ENCODE assay signal across 24 mouse cellular contexts in the genomic region with DNA sequence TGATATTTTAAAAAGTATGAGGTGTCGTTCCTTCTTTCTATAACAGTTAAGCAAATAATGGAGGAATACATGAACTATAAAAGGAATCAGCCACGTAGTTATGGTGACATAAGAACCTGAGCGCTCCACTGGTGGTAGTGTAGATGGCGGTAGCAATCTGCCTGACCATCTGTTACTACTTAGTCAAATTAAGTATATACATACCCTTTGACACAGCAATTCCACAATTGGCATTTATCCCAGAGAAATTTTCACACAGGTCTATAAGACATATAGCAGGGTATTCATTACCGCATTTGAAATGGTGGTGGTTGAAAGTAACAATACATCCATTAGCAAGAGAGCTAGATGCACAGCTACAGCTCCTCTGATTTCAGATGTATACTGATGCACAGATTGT.
DNase-seq lines count a peak whose midpoint lies in the region; ATAC-seq and TF ChIP-seq lines count a peak whose summit lies in the region.
"Had no signal": no experiment of that assay in that cellular context is flagged by ENCODE, and none has a peak within 500 bp of the region (broad histone marks: within the 10 kb centered on the region; RNA-seq: fewer than 3 reads in every experiment).

No protein-coding gene starts in this region.

- no peak overlapping the region for H3K9ac ChIP-seq in hindbrain, postnatal 0 days (replicated peaks; ENCODE audit: low read length)
- H3K9ac ChIP-seq in hindbrain, embryonic 11.5 days (ENCODE audit: low read depth, low read length) = no peak overlapping the region
- H3K9ac ChIP-seq in heart, adult 2 months (ENCODE audit: low read depth, low read length) = no peak overlapping the region
- H3K9ac ChIP-seq: embryonic facial prominence, embryonic 12.5 days; forebrain, embryonic 15.5 days; liver, embryonic 13.5 days; midbrain, embryonic 13.5 days; neural tube, embryonic 13.5 days; stomach, embryonic 15.5 days had no signal

- H3K36me3 ChIP-seq in hindbrain, postnatal 0 days (ENCODE audit: insufficient read depth, low read length) = no peaks in the 10 kb centered on the region
- H3K36me3 ChIP-seq in hindbrain, embryonic 11.5 days (ENCODE audit: control insufficient read depth, insufficient read depth, low read length) = no peaks in the 10 kb centered on the region
- no peaks in the 10 kb centered on the region for H3K36me3 ChIP-seq in heart, adult 2 months (ENCODE audit: control insufficient read depth, insufficient read depth, low read length)
- H3K36me3 ChIP-seq: embryonic facial prominence, embryonic 12.5 days; forebrain, embryonic 15.5 days; liver, embryonic 13.5 days; midbrain, embryonic 13.5 days; neural tube, embryonic 13.5 days; stomach, embryonic 15.5 days had no signal

- H3K4me1 ChIP-seq in hindbrain, postnatal 0 days (ENCODE audit: insufficient read depth, low read length) = no peaks in the 10 kb centered on the region
- no peaks in the 10 kb centered on the region for H3K4me1 ChIP-seq in hindbrain, embryonic 11.5 days (replicated peaks; ENCODE audit: control insufficient read depth, insufficient read depth, low read length)
- H3K4me1 ChIP-seq in heart, adult 2 months (ENCODE audit: control insufficient read depth, insufficient read depth, low read length) = no peaks in the 10 kb centered on the region
- H3K4me1 ChIP-seq: embryonic facial prominence, embryonic 12.5 days; forebrain, embryonic 15.5 days; liver, embryonic 13.5 days; midbrain, embryonic 13.5 days; neural tube, embryonic 13.5 days; stomach, embryonic 15.5 days had no signal

- peak; percentile 19 for DNase-seq in cerebellum, adult 11-12 months
- no peak for DNase-seq in cerebellum, postnatal 4 days (ENCODE audit: low spot score in 2 of 2)
- peak; percentile 43 for DNase-seq in hindbrain, postnatal 0 days (ENCODE audit: low spot score)
- no peak for DNase-seq in hindbrain, embryonic 11.5 days (ENCODE audit: low spot score)
- DNase-seq in cerebellum, adult 9-10 months = peak; percentile 59
- DNase-seq in spleen, adult 18-20 months = no peak
- DNase-seq in heart, adult 2 months = no peak
- DNase-seq: adrenal gland, postnatal 10 days; gastrocnemius, postnatal 10 days; kidney, adult 2 months; liver, embryonic 13.5 days; lung, adult 2 months; lung, postnatal 14 days; right cerebral cortex, postnatal 4 days; thymus, postnatal 4 days had no signal

- H3K79me2 ChIP-seq in heart, adult 2 months (replicated peaks; ENCODE audit: control insufficient read depth, insufficient read depth, low read length) = no peaks in the 10 kb centered on the region

- TF ChIP-seq EP300 in heart, adult 2 months (IDR thresholded peaks at IDR 0.05; ENCODE audit: insufficient read depth, low read depth, low read length) = no peak

- no peak overlapping the region for H3K4me3 ChIP-seq in hindbrain, postnatal 0 days (ENCODE audit: low read length)
- H3K4me3 ChIP-seq in hindbrain, embryonic 11.5 days (ENCODE audit: low read depth, low read length) = no peak overlapping the region
- H3K4me3 ChIP-seq in heart, adult 2 months = no peak overlapping the region
- H3K4me3 ChIP-seq: embryonic facial prominence, embryonic 12.5 days; erythroblast, embryonic 14.5 days; forebrain, embryonic 15.5 days; left cerebral cortex, adult 2 months; liver, embryonic 13.5 days; midbrain, embryonic 13.5 days; neural tube, embryonic 13.5 days; stomach, embryonic 15.5 days had no signal

- no peak overlapping the region for H3K4me2 ChIP-seq in hindbrain, postnatal 0 days (ENCODE audit: low read depth, low read length)
- H3K4me2 ChIP-seq in hindbrain, embryonic 11.5 days (replicated peaks; ENCODE audit: low read depth, low read length) = no peak overlapping the region
- H3K4me2 ChIP-seq: embryonic facial prominence, embryonic 12.5 days; forebrain, embryonic 15.5 days; heart, embryonic 11.5 days; liver, embryonic 13.5 days; midbrain, embryonic 13.5 days; neural tube, embryonic 13.5 days; stomach, embryonic 15.5 days had no signal

- TF ChIP-seq CTCF in hindbrain, postnatal 0 days (IDR thresholded peaks at IDR 0.05; ENCODE audit: low read depth) = no peak
- TF ChIP-seq CTCF in heart, adult 2 months (IDR thresholded peaks at IDR 0.05) = no peak

- no peak for ATAC-seq in hindbrain, postnatal 0 days
- no peak for ATAC-seq in hindbrain, embryonic 11.5 days (ENCODE audit: low FRiP score)
- ATAC-seq: forebrain, embryonic 15.5 days; midbrain, embryonic 13.5 days had no signal

- no peaks in the 10 kb centered on the region for H3K9me3 ChIP-seq in hindbrain, postnatal 0 days (ENCODE audit: low read length)
- no peaks in the 10 kb centered on the region for H3K9me3 ChIP-seq in hindbrain, embryonic 11.5 days (ENCODE audit: control insufficient read depth, low read length)
- H3K9me3 ChIP-seq: embryonic facial prominence, embryonic 12.5 days; forebrain, embryonic 15.5 days; liver, embryonic 13.5 days; midbrain, embryonic 13.5 days; neural tube, embryonic 13.5 days; stomach, embryonic 15.5 days had no signal

- intact Hi-C loops in heart, adult 2 months (cut with DNase I) = no loop called here

- no peaks in the 10 kb centered on the region for H3K27me3 ChIP-seq in hindbrain, postnatal 0 days (ENCODE audit: insufficient read depth, low read length)
- H3K27me3 ChIP-seq in hindbrain, embryonic 11.5 days (ENCODE audit: control insufficient read depth, insufficient read depth, low read length) = no peaks in the 10 kb centered on the region
- no peaks in the 10 kb centered on the region for H3K27me3 ChIP-seq in heart, adult 2 months (ENCODE audit: control insufficient read depth, insufficient read depth, low read length)
- H3K27me3 ChIP-seq: embryonic facial prominence, embryonic 12.5 days; forebrain, embryonic 15.5 days; liver, embryonic 13.5 days; midbrain, embryonic 13.5 days; neural tube, embryonic 13.5 days; stomach, embryonic 15.5 days had no signal

- H3K27ac ChIP-seq in hindbrain, postnatal 0 days = no peak overlapping the region
- H3K27ac ChIP-seq in hindbrain, embryonic 11.5 days (ENCODE audit: low read depth, low read length) = no peak overlapping the region
- H3K27ac ChIP-seq in heart, adult 2 months = no peak overlapping the region
- H3K27ac ChIP-seq: embryonic facial prominence, embryonic 12.5 days; forebrain, embryonic 15.5 days; kidney, postnatal 0 days; left cerebral cortex, adult 2 months; liver, embryonic 13.5 days; midbrain, embryonic 13.5 days; neural tube, embryonic 13.5 days; stomach, embryonic 15.5 days had no signal

- TF ChIP-seq POLR2A in heart, adult 2 months (IDR thresholded peaks at IDR 0.05; ENCODE audit: insufficient read depth, low read depth, low read length) = no peak

- 66% methylated on average over 5 of the region's 5 CpGs for WGBS in hindbrain, postnatal 0 days
- WGBS in hindbrain, embryonic 11.5 days = 76% methylated on average over 5 of the region's 5 CpGs
- 81% methylated on average over 5 of the region's 5 CpGs for WGBS in heart, adult 2 months

Comparison
In these comparisons a context has a peak if more than half of its experiments do, and no peak if none do; other contexts are left out.
1. DNase-seq: peak in cerebellum, adult 11-12 months (single experiment), hindbrain, postnatal 0 days (single experiment) and cerebellum, adult 9-10 months (single experiment); none in cerebellum, postnatal 4 days (0 of 2), hindbrain, embryonic 11.5 days (single experiment), spleen, adult 18-20 months (0 of 2) and heart, adult 2 months (0 of 2).